Mouse (Mus musculus) neural tube, embryonic 12.5 days (tissue): Measurements from ENCODE around the gene Foxd3. TPM values are rescaled to one million over a fixed set of nuclear protein-coding genes. Genes with fewer than 3 reads are reported as not detected.
A peak's percentile ranks its signal among the peaks of the same experiment; 100 is the strongest.

Source experiments
- ATAC-seq: fragments of 200-750 bp; cut with Nextera tagmentation; 2 replicates; pipeline ENCODE4 v1.8.0; 2017; ENCODE audit warnings: low read depth, mild to moderate bottlenecking, moderate TSS enrichment, moderate library complexity; ENCODE audit not compliant: low FRiP score
- H3K27ac ChIP-seq: fragments of 300-500 bp; sonication (generic); 2 replicates; pipeline ENCODE4 v1.5.1; 2016
- H3K27me3 ChIP-seq: fragments of 300-500 bp; sonication (generic); replicated peaks from 2 replicates; pipeline ENCODE4 v1.6.1; 2016; ENCODE audit warnings: mild to moderate bottlenecking
- H3K36me3 ChIP-seq: fragments of 300-500 bp; sonication (generic); 2 replicates; pipeline ENCODE4 v1.6.1; 2016; ENCODE audit warnings: mild to moderate bottlenecking
- H3K4me1 ChIP-seq: fragments of 300-500 bp; sonication (generic); 2 replicates; pipeline ENCODE4 v1.6.1; 2016
- H3K4me2 ChIP-seq: fragments of 300-500 bp; sonication (generic); replicated peaks from 2 replicates; pipeline ENCODE4 v1.6.1; 2016; ENCODE audit warnings: mild to moderate bottlenecking
- H3K4me3 ChIP-seq: fragments of 300-500 bp; sonication (generic); 2 replicates; pipeline ENCODE4 v1.5.1; 2016
- H3K9ac ChIP-seq: fragments of 300-500 bp; sonication (generic); 2 replicates; pipeline ENCODE4 v1.6.1; 2016; ENCODE audit warnings: mild to moderate bottlenecking
- H3K9me3 ChIP-seq: fragments of 300-500 bp; sonication (generic); 2 replicates; pipeline ENCODE4 v1.6.1; 2016; ENCODE audit warnings: mild to moderate bottlenecking
- WGBS: fragments of 180-500 bp; shearing (Covaris S2); methylation state at CpG from one replicate; pipeline ENCODE4 v1.1.7; 2016; 5-methylcytosine and 5-hydroxymethylcytosine counted together
- polyA plus RNA-seq: library from polyadenylated mRNA; unstranded; fragments of >200 nt; fragmentation: Nextera tagmentation; extraction: Ambion mirVana; gene quantifications from 2 replicates; pipeline ENCODE4 v1.2.1, GENCODE M21; 2016

Foxd3 gene
- polyA plus RNA-seq, 1 experiment from 2014 or later = 8.9 TPM

DNA sequence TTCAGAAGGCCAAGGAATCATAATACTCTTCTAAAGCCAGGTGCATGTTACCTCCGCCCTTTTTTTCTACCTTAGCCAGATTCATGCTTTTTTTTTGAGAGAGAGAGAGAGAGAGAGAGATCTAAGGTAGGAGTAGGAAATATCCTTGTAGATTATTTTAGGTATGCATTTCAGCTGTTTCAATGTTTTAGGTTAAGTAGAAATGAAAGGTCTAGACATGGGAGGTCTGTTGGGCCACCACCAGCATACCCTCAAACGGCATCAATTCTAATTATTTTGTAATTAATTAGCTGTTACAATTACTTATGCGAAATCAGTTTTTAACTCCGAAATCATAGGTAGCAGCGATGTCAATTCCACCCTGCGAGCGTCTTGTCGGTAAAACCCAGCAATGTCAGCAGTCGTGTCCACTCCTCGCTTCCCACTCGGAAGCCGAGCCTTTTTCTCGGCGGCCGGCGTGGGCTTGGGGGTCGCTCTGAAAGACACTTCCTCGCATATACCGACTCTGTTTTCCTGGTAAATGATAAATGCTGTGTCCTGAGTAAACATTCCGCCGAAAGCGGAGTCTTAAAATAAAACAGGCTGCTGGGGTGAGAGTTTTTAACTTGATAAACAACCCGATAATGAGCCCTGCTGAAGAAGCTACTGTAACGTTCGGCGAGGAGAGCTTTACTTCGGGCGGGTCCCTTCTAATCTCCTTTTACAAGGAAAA is 3.4 kb downstream of the Foxd3 start:
- Histone ChIP-seq H3K4me1 (peaks cover 12% of the 10 kb centered on the region; the same call in 1 of the 2 replicates), H3K9ac (0 out of 2 replicates have a peak overlapping the region, but pooled peaks have one; percentile 38), H3K4me3 (peak overlapping the region; percentile 25), H3K4me2 (peak overlapping the region; percentile 43), H3K27me3 (peaks cover 79% of the 10 kb centered on the region), H3K27ac (peak overlapping the region; percentile 15; the same call in 1 of the 2 replicates), H3K36me3 (no peaks in the 10 kb centered on the region), H3K9me3 (no peaks in the 10 kb centered on the region)
- 2% methylated on average over 28 of the region's 28 CpGs for WGBS
- no peak for ATAC-seq

DNA sequence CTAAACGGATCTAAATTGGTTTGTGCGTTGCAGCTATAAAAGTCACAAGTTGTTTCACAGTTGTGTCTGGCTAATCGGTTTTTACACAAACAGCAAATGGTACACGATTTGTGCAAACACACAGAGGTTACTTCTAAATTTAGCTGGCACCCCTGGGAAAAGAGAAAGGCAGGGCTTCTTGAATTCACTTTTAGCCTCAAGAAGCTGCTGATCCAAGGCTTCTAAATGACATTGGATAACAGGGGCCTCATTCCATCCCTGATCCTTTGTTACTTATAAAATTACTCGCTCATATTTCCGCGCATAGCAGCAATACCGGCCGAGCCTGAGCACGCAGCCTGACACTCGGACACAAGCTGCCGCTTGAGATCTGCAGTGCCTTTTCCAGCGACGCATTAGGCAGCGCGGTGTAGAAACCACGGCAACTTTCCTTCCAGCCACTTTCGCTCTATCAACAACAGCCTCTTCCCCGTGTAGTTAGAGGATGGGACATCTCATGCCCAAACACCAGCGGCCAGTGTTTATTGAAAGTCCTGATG is 4.0 kb downstream of the Foxd3 start:
- Histone ChIP-seq H3K4me1 (peaks cover 12% of the 10 kb centered on the region; the same call in 1 of the 2 replicates), H3K9ac (peak overlapping the region; percentile 38; the same call in 1 of the 2 replicates), H3K4me3 (peak overlapping the region; percentile 25; the same call in 1 of the 2 replicates), H3K27ac (peak overlapping the region; percentile 15; the same call in 1 of the 2 replicates), H3K36me3 (no peaks in the 10 kb centered on the region), H3K27me3 (peaks cover 79% of the 10 kb centered on the region), H3K4me2 (peak overlapping the region; percentile 43), H3K9me3 (no peaks in the 10 kb centered on the region)
- no peak for ATAC-seq
- WGBS = under 1% methylated on average over 20 of the region's 20 CpGs

DNA sequence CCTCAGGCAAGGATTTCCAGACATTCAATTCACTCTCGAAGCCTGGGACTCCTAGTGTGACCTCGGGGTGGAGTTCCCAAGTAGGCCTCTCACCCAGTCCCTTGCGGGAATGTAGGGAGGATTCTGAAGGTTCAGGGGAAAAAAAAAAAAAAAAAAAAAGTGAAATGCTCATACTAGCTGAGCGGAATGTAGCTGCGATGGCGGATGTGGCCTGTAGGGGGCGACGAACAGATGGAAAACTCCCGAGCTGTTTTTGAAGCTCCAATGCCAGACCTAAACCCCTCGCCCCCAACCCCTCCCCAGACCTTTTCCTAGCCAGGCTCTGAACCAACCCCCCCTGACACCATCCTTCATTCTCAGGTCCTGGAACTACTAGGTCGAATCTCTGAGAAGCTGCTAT is 4.9 kb downstream of the Foxd3 start:
- ATAC-seq = no peak
- Histone ChIP-seq H3K4me1 (peaks cover 12% of the 10 kb centered on the region; the same call in 1 of the 2 replicates), H3K9ac (no peak overlapping the region), H3K4me2 (no peak overlapping the region), H3K4me3 (no peak overlapping the region), H3K36me3 (no peaks in the 10 kb centered on the region), H3K27me3 (peaks cover 79% of the 10 kb centered on the region), H3K9me3 (no peaks in the 10 kb centered on the region), H3K27ac (no peak overlapping the region)
- 0% methylated on average over 11 of the region's 11 CpGs for WGBS

DNA sequence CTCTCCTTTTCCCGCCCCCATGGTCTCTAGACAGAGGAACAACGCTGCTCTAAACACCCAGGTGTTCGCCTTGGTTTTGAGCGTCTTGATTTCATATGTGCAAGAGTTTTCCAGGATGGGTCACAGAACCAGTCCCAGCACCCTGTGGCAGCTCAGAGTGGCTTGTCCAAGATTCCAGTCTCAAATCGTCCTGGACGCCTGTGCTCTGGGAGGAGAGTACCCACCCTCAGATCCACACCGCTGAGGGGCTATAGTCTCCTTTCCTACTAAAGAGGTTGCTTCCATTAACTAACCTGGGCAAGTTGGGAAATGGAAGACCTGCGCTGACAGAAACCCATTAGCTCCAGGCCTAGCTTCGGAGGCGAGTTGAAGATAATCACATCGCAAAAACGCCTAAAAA is 5.9 kb downstream of the Foxd3 start:
- Histone ChIP-seq H3K4me2 (no peak overlapping the region), H3K27me3 (peaks cover 72% of the 10 kb centered on the region), H3K9me3 (no peaks in the 10 kb centered on the region), H3K36me3 (no peaks in the 10 kb centered on the region), H3K27ac (no peak overlapping the region), H3K9ac (no peak overlapping the region), H3K4me3 (no peak overlapping the region), H3K4me1 (peaks cover 11% of the 10 kb centered on the region; the same call in 1 of the 2 replicates)
- no peak for ATAC-seq
- 4% methylated on average over 12 of the region's 12 CpGs for WGBS

DNA sequence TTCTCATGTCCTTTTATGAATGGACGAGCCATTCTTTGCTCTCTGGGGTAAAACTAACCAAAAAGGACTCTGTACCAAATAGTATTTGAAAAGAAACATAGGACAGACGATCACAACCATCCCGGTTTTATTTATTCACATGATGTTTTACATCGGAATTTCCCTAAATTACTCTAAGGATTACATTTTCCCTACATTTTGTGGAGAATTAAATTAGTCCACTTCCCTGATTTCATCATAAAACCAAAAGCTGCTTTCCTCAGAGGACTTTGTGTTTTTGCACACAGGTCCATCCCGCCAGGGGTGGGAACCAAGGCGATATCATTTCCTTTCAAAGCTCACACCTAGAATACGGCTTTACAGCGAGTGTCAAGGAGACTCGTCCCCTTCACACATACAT is 6.3 kb downstream of the Foxd3 start:
- peaks cover 7% of the 10 kb centered on the region; the same call in 1 of the 2 replicates for H3K4me1 ChIP-seq
- H3K27me3 ChIP-seq = peaks cover 68% of the 10 kb centered on the region
- no peak overlapping the region for H3K27ac ChIP-seq
- ATAC-seq = no peak
- WGBS = 8% methylated on average over 9 of the region's 9 CpGs
- H3K9ac ChIP-seq = no peak overlapping the region
- no peak overlapping the region for H3K4me2 ChIP-seq
- no peaks in the 10 kb centered on the region for H3K9me3 ChIP-seq
- H3K36me3 ChIP-seq = no peaks in the 10 kb centered on the region
- H3K4me3 ChIP-seq = no peak overlapping the region

DNA sequence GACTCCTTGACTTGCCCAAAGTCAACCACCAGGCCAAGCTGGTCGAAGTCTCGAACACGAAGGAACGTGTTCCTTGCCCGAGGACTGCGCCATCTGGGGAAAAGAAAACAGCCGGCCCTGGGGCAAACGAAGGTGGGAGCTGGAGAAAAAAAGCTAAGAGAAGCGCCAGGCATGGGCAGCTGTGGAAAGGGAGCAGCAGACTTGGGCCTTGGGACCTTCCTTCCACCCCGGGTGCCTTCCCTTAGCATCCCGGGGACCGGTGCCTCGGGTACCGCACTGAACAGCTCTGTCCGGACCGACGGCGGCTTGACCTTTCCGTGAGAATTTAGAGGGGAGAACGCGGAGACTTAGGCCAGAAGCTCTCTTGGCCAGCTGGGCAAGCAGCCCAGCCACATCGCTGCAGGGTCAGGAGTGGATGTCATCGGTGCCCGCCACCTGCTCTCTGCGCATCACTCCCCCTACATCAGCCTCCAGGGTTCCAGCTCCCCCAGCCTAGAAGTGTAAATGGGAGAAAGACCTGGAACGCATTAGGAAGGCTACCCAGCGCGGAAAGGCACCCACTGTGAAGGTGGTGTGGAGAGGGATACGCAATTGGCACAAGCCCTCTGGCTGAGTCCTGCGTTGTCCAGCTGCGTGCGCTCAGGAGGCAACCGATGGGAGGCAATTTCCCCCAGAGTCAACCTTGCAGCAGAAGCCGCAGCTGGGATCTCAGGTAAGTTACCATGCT is 6.9 kb downstream of the Foxd3 start:
- no peak for ATAC-seq

DNA sequence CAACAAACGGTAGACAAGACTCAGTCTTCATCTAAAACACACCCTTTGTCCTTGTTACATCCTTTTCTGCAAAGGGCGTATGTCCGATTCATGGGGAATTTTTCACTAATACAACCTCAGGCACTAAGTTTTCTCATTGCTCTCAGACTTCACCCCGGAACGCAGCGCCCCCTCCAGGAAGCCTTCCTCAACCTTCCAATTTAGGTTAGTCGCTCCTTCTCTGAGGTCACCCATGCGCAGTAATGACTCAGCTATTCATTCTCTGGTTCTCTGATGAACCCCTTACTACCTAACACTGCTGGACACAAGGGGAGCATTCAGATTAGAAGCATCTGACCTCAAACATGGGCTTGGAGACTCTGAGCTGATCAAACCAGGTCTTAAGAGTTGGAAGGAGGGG is 7.6 kb downstream of the Foxd3 start:
- WGBS = 16% methylated on average over 8 of the region's 8 CpGs
- peaks cover 61% of the 10 kb centered on the region for H3K27me3 ChIP-seq
- H3K4me3 ChIP-seq = no peak overlapping the region
- no peaks in the 10 kb centered on the region for H3K9me3 ChIP-seq
- no peak for ATAC-seq
- no peak overlapping the region for H3K27ac ChIP-seq
- no peaks in the 10 kb centered on the region for H3K36me3 ChIP-seq
- H3K4me1 ChIP-seq = no peaks in the 10 kb centered on the region; the same call in 1 of the 2 replicates
- no peak overlapping the region for H3K4me2 ChIP-seq
- no peak overlapping the region for H3K9ac ChIP-seq

More for the DNA sequence above, 6.9 kb downstream of the Foxd3 start:
- Histone ChIP-seq H3K4me3 (no peak overlapping the region), H3K9me3 (no peaks in the 10 kb centered on the region), H3K27me3 (peaks cover 62% of the 10 kb centered on the region), H3K27ac (no peak overlapping the region), H3K4me1 (peaks cover 1% of the 10 kb centered on the region; the same call in 1 of the 2 replicates), H3K4me2 (peak overlapping the region; percentile 22; the same call in 1 of the 2 replicates), H3K36me3 (no peaks in the 10 kb centered on the region), H3K9ac (peak overlapping the region; percentile 3; the same call in 1 of the 2 replicates)
- 3% methylated on average over 34 of the region's 34 CpGs for WGBS

DNA sequence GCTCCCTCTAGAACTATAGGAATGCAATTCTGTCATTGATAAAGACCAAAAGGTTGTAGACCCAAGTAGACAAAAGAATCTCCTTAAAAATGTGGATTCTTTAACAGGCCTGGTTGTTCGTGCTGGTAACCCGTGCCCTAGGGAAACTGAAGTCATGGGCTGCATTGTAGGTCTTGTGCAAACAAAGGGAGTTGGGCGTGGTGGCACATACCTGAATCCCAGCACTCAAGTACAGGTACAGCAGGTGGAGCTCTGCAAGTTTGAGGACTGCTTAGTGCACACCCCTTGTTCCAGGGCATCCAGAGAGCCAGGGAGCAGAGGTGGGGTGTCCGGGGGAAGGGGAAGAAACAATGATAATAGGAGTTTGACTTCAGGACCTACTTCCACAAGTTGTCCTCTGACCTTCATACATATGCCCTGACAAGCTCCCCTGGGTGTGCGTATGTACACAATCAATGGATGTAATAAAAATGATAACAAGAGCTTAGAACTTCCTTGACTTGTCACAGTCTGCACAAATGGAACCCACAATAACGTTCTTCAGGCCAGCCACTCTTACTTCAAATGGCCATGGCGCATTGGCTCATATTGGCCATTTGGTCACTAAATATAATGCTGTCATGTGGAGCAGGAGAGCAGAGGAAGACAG is 14.2 kb downstream of the Foxd3 start:
- no peak overlapping the region for H3K4me2 ChIP-seq
- no peaks in the 10 kb centered on the region for H3K4me1 ChIP-seq
- peaks cover 8% of the 10 kb centered on the region for H3K27me3 ChIP-seq
- no peak for ATAC-seq
- no peak overlapping the region for H3K27ac ChIP-seq
- H3K4me3 ChIP-seq = no peak overlapping the region
- WGBS = 88% methylated on average over 7 of the region's 7 CpGs
- H3K9me3 ChIP-seq = no peaks in the 10 kb centered on the region
- H3K36me3 ChIP-seq = no peaks in the 10 kb centered on the region
- H3K9ac ChIP-seq = no peak overlapping the region

DNA sequence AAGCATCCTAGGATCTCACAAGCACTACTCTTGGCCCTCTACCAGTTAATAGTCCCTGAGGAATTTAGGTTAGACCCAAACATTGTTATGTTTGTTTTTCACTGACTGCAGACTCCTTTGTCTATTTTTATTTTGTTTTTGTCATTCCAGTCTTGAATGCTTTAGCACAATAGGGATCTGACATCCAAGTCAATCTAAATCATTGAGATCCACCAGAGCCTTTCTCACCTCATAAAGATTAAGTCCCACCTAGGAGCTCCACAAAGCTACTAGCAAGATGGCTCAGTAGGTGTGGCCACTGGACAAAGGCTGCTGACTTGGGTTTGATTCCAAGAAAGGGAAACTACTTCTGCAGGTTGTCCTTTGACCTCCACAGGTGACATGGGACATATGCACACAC is 19.1 kb downstream of the Foxd3 start:
- Histone ChIP-seq H3K4me1 (no peaks in the 10 kb centered on the region), H3K27me3 (no peaks in the 10 kb centered on the region), H3K9ac (no peak overlapping the region), H3K4me3 (no peak overlapping the region), H3K4me2 (no peak overlapping the region), H3K36me3 (no peaks in the 10 kb centered on the region), H3K9me3 (no peaks in the 10 kb centered on the region), H3K27ac (no peak overlapping the region)
- no peak for ATAC-seq

DNA sequence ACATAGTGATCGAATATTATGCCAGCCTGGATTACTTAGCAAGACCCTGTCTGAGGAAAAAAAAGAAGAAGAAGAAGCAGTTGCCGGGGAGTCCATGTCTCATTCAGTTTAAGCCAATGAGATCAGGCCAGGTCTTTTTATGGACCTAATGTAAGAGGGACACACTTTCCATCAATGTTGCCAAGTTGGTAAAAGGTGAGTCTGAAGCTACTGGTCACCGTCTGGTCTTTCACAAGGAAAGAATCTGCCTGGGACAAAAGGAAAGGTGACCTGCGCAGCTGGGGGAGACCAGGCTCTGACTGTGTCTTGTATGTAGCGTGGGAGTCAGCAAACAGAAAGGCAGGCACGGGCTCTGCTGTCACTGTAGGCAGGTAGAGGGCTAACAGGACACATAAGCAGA is 27.8 kb downstream of the Foxd3 start:
- ATAC-seq = no peak
- no peaks in the 10 kb centered on the region for H3K36me3 ChIP-seq
- no peaks in the 10 kb centered on the region for H3K4me1 ChIP-seq
- no peak overlapping the region for H3K4me3 ChIP-seq
- WGBS = 89% methylated on average over 6 of the region's 6 CpGs
- no peaks in the 10 kb centered on the region for H3K27me3 ChIP-seq
- H3K9ac ChIP-seq = no peak overlapping the region
- H3K4me2 ChIP-seq = no peak overlapping the region
- H3K27ac ChIP-seq = no peak overlapping the region
- no peaks in the 10 kb centered on the region for H3K9me3 ChIP-seq

DNA sequence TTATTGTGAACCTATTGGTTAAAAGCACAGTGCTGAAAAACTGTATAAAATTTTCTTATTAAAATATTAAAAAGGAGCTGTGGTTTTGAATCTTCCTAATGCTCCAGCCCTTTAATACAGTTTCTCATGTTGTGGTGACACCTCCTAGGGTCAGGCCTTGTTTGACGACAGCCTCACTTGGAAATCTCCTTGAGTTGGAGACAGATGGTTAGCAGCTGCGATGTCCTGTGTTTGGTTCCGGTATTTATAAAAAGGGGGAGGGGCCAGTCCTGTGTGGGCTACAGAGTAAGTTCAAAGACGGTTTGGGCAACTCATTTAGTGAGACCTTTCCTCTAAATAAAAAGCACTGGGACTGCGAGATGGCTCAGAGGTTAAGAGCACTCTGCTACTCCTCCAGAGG is 30.2 kb downstream of the Foxd3 start:
- Histone ChIP-seq H3K4me2 (no peak overlapping the region), H3K27ac (no peak overlapping the region), H3K36me3 (no peaks in the 10 kb centered on the region), H3K4me1 (no peaks in the 10 kb centered on the region), H3K9ac (no peak overlapping the region), H3K27me3 (no peaks in the 10 kb centered on the region), H3K4me3 (no peak overlapping the region), H3K9me3 (no peaks in the 10 kb centered on the region)
- 55% methylated on average over 5 of the region's 5 CpGs for whole genome bisulfite sequencing
- ATAC-seq = no peak
